Mouse (Mus musculus) adrenal gland, adult 8-10 months (tissue): Measurements from ENCODE around the gene Rapgef3. TPM values are rescaled to one million over a fixed set of nuclear protein-coding genes. Genes with fewer than 3 reads are reported as not detected.

Experiments
- DNase-seq: peaks from one replicate; pipeline ENCODE4 v3.0.0; 2022
- total RNA-seq, 4 experiments: library from RNA; stranded (reverse); gene quantifications; 2 replicates each; pipeline ENCODE4 v1.2.4; 2022

Gene Rapgef3
- total RNA-seq, 4 experiments from 2014 or later = 12.2 to 39.5 (median 25.7) TPM

DNA sequence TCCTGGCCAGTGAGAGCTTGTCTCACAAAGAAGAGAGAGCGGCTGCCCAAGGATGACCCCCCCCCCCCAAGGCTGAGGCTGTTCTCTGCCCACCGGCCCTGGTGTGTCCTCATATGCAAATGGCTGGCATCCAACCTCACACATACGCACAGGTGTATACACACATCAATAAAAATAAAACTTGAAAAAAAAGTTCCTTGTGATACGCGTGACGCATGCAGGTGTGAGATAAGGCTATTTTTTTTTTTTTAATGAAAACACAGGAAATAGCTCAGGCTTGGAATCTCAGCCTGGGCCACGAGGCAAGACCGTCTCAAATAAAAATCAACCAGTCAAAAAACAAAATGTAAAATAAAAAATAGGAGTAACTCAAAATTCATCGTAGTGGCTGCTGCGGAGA is 21.5 kb downstream of the Rapgef3 start:
- no peak for DNase-seq

DNA sequence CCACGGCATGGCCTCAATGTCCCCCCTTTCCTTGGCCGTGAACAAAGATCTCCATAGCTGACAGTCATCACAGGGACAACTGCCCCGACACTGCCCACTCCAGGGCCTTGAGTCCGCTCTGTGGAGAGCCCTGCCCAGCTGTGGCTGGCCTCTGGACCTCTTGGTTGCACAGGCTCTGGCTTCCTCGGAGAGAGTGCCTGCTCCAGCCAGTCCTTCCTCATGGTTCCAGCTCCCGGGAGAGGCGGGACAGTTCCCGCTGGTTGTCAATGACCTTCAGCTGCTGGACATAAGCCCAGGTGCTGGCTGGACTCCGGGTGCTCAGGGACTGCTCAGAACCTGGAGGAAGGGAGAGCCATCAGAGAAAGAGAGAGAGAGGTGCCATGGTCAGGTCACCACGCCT is 22.4 kb downstream of the Rapgef3 start:
- DNase-seq = peak; percentile 84

DNA sequence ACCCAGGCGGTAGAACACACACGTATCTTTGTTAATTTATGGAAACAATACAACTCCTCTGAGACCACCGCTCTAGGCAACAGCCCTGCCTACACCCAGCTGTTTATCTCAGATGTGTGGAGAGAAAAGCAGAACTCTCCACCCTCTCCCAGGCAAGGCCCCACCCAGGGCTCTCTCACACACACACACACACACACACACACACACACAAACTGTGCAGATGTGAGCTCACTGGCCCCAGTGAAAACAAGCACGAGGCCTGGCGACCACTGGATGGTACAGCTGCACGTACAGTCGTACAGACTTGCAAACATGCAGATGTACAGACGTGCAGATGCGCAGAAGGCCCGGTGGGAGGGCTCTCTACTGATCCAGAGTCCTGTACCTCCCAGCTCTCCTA is 22.8 kb downstream of the Rapgef3 start:
- DNase-seq = no peak

DNA sequence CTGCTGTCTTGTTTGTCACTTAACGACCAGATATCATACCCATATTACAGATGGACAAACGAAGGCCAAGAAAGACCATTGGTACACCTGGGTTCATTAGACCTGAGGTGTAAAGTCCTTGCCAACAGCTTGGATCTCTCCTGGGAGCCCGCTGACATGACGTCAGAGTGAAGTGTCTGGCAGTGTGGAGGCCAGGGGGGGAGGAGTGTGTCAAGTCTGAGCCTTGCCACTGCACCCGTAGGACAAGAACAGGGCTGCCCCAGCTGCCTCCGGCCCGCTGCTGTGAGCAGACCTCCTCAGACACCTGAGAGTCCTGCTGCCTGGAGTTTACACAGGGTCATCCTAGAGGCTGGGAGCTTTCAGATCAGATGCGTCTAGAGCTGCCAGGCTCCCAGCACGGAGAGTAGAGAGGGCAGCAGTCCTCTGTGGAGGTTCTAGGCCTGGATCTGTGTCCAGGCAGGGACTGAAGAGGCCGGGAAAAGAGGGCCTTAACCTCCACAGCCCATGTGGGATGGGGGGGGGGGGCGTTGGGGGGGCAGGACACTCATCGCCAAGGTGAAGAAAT is 23.7 kb downstream of the Rapgef3 start:
- no peak for DNase-seq

DNA sequence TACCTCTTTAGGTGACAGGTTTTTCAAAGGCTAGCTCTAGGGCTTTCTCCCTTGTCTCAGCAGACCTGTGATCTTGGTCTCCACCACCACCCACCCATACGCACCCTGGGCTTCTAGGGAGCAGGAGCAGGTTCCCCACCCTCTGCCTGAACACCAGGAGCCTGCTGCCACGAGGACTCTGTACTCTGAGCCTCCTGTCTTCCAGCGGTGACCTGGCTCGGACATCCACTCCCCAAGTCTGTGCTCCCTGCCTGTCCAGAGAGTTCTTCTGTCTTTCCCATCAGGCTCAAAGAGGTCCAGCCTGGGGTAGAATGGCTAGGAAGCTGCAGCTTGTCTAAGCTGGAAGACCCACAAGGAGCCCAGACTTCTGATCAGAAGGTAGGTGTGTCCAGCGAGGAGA is 24.6 kb downstream of the Rapgef3 start:
- no peak for DNase-seq

DNA sequence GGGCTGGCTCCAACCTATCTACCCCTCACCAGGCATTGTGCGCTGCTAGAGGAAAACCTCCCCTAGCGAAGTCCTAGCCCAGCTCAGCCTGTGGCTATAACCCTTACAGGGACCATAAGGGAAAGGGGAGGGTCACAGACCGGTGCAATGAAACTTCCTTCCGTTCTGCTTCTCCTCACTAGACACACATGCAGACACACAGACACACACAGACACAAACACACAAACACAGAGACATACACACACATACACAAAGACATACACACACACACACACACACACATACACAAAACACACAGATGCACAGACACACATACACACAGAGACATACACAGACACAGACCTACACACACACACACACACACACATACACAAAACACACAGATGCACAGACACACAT is 25.2 kb downstream of the Rapgef3 start:
- no peak for DNase-seq

DNA sequence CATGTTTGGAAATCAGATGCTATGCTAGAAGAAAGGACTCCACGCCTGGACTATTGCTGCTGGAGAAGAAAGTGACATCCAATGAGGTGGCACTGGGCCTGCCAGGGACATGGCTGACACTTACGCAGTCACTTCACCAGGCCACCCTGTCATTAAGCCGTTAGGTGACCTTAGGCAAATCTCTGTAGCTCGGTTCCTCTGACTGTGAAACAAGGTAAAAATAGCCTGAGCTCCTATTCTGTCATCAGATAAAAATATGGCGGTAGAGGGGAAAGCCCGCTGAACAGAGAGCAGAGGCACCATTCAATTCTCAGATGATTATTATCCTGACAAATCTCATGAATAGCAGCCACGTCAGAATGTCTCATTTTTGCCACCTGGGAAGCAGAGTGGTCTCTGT is 25.7 kb downstream of the Rapgef3 start:
- DNase-seq = no peak

DNA sequence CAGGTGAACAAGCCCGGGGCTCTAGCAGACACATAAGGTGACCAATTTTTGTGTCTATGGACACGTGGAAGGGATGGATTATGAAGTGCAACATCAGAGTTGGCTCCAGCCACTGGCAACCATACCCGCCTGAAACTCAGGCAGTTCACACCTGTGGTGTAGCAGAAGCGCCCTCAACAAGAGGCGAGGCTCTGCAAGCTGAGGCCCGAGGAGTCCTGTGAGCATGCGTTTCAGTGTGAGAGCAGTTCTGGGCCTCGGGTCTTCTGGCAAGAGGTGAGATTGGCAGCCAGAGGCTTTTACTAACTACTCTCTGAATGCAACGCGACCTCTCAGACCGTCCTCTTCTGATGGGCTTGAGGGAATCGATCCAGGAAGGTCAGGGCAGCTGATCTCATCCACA is 26.1 kb downstream of the Rapgef3 start:
- no peak for DNase-seq

DNA sequence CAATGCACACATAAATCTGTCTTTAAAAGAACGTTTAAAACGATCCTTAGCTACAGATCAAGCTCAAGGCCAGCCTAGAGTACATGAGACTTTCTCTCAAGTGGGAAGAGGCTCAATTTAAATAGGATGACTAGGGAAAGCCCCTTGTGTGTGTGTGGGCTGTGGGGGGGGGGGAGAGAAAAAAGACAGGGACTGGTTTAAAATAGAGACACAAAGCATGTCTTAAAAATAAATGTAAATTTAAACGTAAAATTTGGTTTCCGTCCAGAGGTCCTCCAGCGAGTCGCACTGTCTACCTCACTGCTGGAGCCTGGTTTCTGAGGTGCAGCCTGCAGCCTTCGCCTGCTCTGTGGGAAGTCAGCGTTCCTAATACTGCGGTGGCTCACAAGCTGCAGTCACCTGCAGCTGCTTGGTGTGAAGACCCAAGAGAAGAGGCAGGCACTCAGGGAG is 27.5 kb downstream of the Rapgef3 start:
- no peak for DNase-seq

DNA sequence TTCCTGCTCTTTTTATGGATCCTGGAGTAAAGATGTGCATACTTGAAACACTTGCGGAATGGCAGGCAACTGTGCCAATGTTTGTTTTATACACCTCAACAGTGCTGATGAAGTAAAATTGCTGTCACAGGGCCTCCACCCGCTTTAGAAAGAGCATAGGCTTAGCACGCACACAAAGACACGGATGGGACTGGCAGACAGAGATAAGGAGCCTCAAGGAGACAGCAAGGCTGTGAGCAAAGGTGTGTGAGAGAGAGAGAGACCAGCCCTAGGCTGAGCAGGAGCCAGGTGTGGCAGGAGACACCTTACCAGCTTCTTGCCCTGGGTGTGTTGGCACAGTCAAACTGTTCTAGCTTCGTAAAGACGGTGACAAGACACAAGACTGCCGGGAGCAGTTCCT is 28.8 kb downstream of the Rapgef3 start:
- no peak for DNase-seq

DNA sequence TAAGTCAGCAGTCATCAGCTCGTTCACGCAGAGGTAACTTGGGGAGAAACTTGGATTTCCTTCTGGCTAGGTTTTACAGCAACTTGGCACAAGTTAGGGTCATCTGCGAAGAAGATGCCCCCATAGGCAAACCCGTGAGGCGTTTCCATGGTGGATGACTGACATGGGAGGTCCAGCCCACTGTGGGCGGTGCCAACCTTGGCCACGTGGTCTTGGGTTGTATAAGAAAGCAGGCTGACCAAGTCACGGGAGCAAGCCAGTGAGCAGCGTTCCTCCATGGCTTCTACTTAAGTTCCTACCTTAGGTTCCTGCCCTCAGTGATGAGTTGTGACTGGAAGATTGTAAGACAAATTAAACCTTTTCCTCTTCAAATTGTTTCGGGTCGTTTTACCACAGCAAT is 35.8 kb downstream of the Rapgef3 start:
- DNase-seq = no peak

DNA sequence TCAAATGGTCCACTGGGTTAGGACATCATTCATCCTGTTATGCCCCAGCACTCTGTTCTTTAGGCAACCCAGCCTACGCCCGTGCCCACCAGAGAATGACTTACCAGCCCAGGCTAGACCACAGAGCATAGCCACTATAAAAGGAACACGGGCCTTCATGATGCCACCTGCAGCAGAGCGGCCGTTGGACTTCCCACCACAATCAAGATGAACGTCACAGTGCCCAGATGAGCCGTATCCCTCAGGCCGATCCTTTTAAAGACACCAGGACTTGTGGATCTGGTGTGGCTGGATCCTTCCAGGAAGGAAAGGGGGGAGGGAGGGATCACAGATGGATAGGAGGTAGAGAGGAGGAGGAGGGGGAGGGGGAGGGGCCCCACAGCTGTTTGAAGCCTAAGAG is 36.7 kb downstream of the Rapgef3 start, which contains the start of gene Endou:
Gene Endou (minus strand): TSS at position 229 of the 400 bp plus-strand sequence.
- no peak for DNase-seq

DNA sequence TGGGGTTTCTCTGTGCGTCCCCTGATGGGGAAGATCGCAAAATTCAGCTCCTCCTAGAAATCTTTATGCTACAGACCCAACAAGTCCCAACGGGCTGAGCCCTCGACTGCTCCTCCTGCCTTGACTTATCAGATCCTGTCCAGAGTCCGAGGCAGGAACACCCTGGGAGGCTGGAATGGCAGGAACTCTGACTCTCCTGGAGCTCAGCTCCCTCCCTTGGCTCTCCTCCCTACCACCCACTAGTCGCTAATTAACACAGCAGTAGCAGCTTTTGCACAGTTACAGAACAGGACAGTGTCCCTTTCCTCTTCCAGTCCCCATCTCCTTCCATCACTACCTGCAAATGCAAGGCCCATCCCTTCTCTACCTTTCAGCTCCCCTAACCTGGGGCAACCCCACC is 37.4 kb downstream of the Rapgef3 start:
- no peak for DNase-seq

DNA sequence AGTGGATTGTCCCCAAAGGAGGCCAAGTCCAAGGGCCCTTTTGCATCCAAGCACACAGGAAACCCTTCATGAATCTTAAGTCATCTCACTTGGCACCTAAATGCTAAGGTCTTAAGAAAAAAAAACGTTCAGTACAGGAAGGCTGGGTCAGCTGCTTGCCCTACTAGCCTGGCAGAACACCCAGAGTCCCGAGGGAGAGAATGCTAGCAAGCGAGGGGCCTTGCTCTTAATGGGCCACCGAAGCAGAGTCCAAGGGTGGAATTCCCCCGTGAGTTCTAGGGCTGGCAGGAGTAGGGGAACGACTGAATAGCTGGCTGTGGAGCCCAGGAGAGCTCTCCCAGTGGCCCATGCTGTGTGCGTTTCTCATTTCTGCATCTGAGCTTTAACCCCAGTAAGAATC is 39.0 kb downstream of the Rapgef3 start:
- DNase-seq = no peak

DNA sequence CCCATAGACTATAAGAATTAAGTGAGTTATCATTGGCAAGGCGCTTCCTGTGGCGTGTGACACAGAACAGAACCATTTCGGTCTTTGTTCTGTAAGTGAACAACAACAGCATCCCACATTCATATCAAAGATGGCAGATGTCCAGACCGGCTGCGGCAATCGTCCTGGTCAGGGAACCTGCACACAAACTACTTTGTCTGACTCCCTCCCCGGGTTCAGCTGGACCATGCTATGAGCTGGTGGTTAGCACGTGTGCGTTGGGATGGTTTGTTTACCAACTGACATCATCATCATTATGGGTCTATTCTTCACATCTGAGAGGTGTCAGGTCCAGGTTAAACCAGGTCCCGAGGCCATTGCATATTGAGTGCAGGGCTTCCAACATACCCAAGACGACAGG is 39.4 kb downstream of the Rapgef3 start:
- DNase-seq = no peak

DNA sequence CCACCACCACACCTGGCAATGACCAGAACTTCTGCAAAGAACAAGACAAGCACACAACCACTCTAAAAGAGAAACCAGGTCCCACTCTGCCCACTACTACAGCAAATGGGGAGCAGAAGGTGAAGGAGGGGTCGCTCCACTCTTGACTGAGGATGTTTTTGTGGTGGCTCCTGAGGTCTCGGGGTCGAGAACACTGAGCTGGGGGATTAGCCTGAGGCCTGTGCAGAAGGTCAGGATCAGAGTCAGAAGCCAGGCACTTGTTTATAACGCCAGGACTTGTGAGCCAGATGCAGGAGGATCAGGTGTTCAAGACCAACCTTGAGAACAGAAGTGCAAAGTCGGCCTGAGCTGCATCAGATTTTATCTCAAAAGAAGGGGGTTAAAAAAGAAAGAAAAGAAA is 40.3 kb downstream of the Rapgef3 start:
- no peak for DNase-seq

DNA sequence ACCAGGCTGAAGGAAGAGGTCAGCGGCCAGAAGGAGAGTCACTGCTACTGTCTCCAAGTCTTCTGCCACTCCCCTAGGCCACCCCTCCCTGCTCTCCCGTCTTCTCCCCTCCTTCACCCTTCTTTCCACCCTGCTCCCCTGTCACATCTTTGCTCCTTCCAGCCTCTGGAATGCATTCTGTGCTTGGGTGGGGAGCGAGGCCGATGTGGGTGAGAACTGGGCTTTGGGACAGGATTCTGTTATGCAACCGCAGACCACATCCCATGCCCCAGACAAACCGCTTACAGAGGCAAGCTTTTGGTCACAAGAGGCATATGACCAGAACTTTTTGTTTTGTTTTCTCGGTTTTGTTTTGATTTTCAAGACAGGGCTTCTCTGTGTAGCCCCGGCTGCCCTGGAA is 40.7 kb downstream of the Rapgef3 start:
- no peak for DNase-seq

DNA sequence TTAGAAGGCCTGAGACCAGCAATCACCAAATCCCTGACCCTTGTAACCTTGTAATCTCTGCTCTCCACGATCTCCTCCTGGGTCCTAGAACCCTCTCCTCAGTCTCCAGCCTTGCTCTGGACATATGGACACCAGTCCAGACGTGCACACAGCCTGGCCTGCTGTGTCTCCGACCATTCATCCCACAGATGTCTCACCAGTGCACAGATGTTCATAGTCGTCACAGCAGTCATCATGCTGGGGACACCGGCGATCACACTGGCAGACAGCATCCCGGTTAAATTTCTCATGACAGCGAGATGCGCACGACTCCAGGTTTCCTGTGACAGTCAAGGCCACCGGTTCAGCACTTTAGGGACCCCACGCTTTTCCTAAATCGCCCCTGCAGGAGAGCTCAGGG is 41.5 kb downstream of the Rapgef3 start:
- no peak for DNase-seq

DNA sequence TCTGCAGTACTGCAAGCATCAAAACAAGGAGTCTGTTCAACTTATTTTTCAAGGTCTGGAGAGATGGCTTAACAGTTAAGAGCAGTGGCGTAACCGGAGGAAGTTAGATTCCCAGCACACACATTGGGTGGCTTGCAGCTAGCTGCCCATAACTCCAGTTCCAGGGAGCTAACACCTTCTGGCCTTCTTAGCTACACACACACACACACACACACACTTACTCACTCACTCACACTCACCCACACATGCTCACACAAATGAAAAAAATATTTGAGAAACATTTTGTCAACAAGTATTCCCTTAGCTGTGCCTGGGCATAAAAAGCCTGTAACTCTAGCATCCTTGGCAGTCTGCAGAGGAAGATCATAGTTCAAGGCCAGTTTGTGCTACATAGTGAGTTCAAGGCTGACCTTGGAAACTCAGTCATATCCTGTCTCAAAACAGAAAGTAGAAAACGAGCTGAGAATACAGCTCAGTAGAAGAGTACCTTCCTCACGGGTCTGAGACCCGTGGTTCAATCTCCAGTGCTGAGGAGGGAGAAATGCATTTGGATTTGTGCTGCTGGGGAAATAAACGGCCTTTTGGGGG is 42.5 kb downstream of the Rapgef3 start:
- DNase-seq = peak; percentile 50

DNA sequence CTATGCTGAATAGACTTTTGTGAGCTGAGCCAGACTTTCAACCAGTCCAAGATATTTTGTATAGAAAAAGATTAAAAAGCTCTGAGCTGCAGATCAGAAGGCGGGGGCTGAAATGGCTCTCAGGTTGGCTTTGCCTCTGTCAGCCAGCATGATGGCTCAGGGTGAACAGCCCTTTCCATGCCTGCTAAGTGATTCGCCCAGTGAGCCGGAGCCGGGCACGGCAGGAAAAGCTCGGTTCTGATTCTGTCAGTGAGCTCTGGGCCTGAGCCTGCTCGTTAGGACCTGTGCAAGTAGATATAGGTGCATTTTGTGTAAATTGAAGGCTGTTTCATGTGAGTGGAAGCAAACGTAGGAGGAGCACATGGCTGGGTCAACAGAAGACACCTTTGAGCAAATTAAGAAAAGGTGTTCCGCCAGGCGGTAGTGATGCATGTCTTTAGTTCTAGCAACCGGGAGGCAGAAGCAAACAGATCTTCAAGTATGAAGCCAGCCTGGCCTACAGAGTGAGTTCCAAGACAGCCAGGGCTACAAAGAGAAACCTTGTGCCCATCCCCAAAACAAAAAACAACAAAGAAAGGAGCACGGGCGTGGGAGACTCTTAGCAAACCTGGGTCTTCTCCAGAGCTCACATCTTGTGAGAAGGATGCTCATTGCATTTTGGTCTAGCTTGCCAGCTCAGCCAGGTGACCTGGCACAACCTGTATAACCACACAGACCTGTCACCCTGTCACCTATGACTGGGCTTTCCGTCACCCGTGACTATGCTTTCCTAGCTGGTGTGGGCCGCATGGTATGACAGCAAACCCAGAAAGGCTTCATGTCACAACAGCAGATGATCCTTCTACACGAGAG is 43.2 kb downstream of the Rapgef3 start:
- no peak for DNase-seq

DNA sequence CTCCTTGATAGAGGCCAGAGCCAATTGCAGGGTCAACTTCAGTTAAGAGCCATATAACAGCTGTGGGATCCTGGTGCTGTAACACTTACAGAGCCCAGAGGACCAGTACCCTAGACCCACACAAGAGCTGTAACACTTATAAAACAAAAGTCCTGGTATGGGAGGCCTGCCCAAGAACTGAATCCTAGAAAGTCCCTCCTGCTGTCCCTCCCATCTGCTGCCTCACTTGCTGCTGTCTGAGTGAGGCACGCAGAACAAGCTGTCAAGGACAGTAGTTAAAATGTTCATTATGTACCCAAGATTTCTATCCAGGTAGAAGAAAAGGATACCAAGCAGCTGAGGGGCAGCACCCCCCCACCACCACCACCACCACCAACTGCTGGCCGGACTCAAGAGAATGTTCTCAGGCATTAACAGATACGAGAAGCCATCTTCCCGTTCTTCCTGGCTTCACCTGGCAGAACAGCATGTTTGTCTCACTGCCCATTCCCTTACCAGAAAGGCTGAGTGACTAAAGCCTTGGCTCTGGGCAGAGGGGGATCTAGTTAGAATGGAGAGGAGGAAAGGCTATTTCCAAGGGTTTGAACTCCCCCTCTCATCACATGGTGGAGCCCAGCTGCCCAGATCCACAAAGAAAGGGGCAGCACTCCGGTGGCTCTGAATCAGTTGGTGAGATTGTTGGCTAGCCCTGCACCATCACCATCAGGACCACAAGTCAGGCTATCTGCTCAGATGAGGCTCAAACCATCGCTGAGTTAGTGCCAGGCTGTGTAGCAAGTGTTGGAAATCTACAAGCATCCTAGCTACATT is 44.0 kb downstream of the Rapgef3 start:
- no peak for DNase-seq

DNA sequence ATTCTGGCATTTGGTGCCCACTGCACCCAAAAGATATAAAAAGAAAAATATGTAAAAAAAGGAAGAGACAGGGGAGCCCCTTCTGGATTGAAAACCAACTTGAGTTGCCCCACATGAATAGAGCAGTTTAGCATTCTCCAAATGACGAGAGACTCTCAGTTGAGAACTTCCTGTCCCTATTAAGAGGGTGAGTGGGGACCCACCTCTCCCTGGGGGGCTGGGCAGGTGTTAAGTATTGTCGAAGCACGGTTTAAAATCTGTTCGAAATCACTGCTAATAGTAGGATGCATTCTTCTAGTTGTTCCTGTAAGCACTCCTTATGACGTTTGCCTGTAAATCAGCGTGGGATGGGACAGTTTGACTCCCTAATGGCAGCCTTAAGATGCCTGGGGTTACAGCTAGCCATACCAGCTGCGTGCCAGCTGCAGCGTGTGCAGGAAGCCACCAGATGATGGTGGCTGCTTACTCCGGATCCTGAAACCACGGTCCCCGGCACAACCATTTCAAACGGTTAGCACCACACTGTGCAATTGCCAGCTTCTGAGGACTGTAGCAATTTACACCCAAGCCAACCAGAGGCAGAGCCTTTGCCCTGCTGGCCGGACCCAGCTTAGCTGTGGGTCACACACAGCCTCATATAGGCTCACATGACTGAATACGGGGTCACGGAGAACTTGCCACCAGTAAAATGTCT is 46.6 kb downstream of the Rapgef3 start:
- no peak for DNase-seq
